Mouse (Mus musculus): ENCODE results near the gene Ak5. TPM values are rescaled to one million over a fixed set of nuclear protein-coding genes. Genes with fewer than 3 reads are reported as not detected.

Ak5 gene
- polyA plus RNA-seq, 1 experiment: 3.4 TPM

GRCm38 (mm10) chr3:152453163-152453562, 215.0 kb downstream of the Ak5 start:
- TF ChIP-seq CTCF (IDR thresholded peaks at IDR 0.05; ENCODE audit: borderline replicate concordance, extremely low read depth, insufficient read depth, insufficient read length) (no peak), POLR2A (IDR thresholded peaks at IDR 0.05; ENCODE audit: borderline replicate concordance, extremely low read depth, insufficient read depth, insufficient read length, poor library complexity, severe bottlenecking) (no peak)

GRCm38 (mm10) chr3:152446966-152447365, 221.2 kb downstream of the Ak5 start:
- DNase-seq (ENCODE audit: low read depth): no peak
- no peak for TF ChIP-seq POLR2A (IDR thresholded peaks at IDR 0.05; ENCODE audit: borderline replicate concordance, extremely low read depth, insufficient read depth, insufficient read length, poor library complexity, severe bottlenecking)
- no peak for TF ChIP-seq CTCF (IDR thresholded peaks at IDR 0.05; ENCODE audit: borderline replicate concordance, extremely low read depth, insufficient read depth, insufficient read length)

More at GRCm38 (mm10) chr3:152453163-152453562, 215.0 kb downstream of the Ak5 start:
- no peak for DNase-seq (ENCODE audit: low read depth)

GRCm38 (mm10) chr3:152444114-152444513, 224.0 kb downstream of the Ak5 start:
- no peak for DNase-seq (ENCODE audit: low read depth)
- TF ChIP-seq CTCF (IDR thresholded peaks at IDR 0.05; ENCODE audit: borderline replicate concordance, extremely low read depth, insufficient read depth, insufficient read length) (no peak), POLR2A (IDR thresholded peaks at IDR 0.05; ENCODE audit: borderline replicate concordance, extremely low read depth, insufficient read depth, insufficient read length, poor library complexity, severe bottlenecking) (no peak)

DNA sequence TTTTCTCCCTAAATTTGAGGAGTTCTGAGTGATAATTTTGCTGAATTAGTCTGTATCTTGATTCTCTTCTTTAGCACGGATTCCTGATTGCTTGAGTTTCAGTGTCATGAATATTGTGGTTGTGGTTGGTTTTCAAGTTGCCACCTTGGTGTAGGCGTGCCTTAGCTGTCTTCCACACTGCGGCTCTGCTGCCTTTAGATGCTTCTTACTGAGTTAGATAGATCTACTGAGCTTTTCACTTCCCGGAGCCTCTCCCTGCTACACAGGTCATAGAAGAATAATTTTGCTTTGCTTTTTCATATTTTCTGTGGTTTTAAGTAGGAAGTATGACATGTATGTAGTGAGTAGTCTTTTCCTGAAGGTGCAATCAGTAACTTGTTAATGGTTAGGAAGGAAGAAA, 225.4 kb downstream of the Ak5 start:
- no peak for TF ChIP-seq POLR2A (IDR thresholded peaks at IDR 0.05; ENCODE audit: borderline replicate concordance, extremely low read depth, insufficient read depth, insufficient read length, poor library complexity, severe bottlenecking)
- no peak for TF ChIP-seq CTCF (IDR thresholded peaks at IDR 0.05; ENCODE audit: borderline replicate concordance, extremely low read depth, insufficient read depth, insufficient read length)
- DNase-seq (ENCODE audit: low read depth): no peak

DNA sequence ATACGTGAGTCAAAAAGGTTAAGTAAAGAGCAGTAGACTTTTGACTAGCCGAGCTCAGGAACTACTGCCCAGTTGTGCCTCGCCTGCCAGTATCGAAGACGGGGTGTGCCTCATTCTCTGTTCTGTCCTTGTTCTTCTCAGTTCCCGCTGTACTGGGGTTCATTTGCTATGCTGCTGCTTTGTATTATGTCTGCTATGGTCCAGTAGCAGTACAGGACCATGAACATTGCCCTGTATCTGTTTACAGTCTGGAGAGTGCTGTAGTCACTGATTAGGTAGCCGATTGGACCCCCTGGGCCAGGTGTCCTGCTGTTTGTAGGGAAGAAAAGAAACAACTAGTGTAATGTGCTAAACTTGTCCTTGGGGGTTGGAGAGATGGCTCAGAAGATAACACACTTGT, 230.1 kb downstream of the Ak5 start:
- DNase-seq (ENCODE audit: low read depth): no peak
- TF ChIP-seq CTCF (IDR thresholded peaks at IDR 0.05; ENCODE audit: borderline replicate concordance, extremely low read depth, insufficient read depth, insufficient read length) (no peak), POLR2A (IDR thresholded peaks at IDR 0.05; ENCODE audit: borderline replicate concordance, extremely low read depth, insufficient read depth, insufficient read length, poor library complexity, severe bottlenecking) (no peak)

DNA sequence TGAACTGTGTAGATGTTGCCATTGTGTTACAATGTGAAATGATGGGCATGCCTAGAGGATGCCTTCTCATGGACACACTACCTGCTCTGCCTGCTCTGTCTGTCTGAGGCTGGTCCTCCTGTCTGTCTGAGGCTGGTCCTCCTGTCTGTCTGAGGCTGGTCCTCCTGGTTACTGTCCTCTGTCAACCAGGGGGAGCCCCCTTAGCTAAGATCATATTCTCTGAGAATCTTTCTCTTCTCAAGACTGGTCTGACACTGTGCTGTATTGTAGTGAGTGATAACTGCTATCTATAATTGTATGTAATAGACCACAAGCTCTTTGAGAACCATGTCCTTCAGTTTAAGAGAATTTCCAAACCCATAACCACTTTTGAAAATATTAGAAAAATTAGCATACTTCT, 232.6 kb downstream of the Ak5 start:
- TF ChIP-seq POLR2A (IDR thresholded peaks at IDR 0.05; ENCODE audit: borderline replicate concordance, extremely low read depth, insufficient read depth, insufficient read length, poor library complexity, severe bottlenecking) (no peak), CTCF (IDR thresholded peaks at IDR 0.05; ENCODE audit: borderline replicate concordance, extremely low read depth, insufficient read depth, insufficient read length) (no peak)
- DNase-seq (ENCODE audit: low read depth): no peak

GRCm38 (mm10) chr3:152432677-152433076, 235.5 kb downstream of the Ak5 start:
- DNase-seq (ENCODE audit: low read depth): no peak
- no peak for TF ChIP-seq CTCF (IDR thresholded peaks at IDR 0.05; ENCODE audit: borderline replicate concordance, extremely low read depth, insufficient read depth, insufficient read length)
- TF ChIP-seq POLR2A (IDR thresholded peaks at IDR 0.05; ENCODE audit: borderline replicate concordance, extremely low read depth, insufficient read depth, insufficient read length, poor library complexity, severe bottlenecking): no peak

- no peak for DNase-seq (ENCODE audit: low read depth)
These were observed 239.2 kb downstream of the Ak5 start for GRCm38 (mm10) chr3:152428925-152429324.

More at GRCm38 (mm10) chr3:152428925-152429324, 239.2 kb downstream of the Ak5 start:
- TF ChIP-seq CTCF (IDR thresholded peaks at IDR 0.05; ENCODE audit: borderline replicate concordance, extremely low read depth, insufficient read depth, insufficient read length) (no peak), POLR2A (IDR thresholded peaks at IDR 0.05; ENCODE audit: borderline replicate concordance, extremely low read depth, insufficient read depth, insufficient read length, poor library complexity, severe bottlenecking) (no peak)

Other genes with a start within 250 kb of the Ak5 start
- gene Pigk, start 45.7 kb upstream of the Ak5 start, polyA plus RNA-seq (2012; rRNA removed): 12.9 and 17.0 TPM in 2 replicates

Data from brain, embryonic 14.5 days (tissue).